Mouse (Mus musculus) forelimb bud, embryonic 11.5 days (tissue): ENCODE measurements around the gene Fgf9.

Source experiments
- DNase-seq: peaks from one replicate; pipeline ENCODE4 v3.0.0-alpha.2; 2012; ENCODE audit warnings: low read depth, low spot score

The Fgf9 gene

DNA sequence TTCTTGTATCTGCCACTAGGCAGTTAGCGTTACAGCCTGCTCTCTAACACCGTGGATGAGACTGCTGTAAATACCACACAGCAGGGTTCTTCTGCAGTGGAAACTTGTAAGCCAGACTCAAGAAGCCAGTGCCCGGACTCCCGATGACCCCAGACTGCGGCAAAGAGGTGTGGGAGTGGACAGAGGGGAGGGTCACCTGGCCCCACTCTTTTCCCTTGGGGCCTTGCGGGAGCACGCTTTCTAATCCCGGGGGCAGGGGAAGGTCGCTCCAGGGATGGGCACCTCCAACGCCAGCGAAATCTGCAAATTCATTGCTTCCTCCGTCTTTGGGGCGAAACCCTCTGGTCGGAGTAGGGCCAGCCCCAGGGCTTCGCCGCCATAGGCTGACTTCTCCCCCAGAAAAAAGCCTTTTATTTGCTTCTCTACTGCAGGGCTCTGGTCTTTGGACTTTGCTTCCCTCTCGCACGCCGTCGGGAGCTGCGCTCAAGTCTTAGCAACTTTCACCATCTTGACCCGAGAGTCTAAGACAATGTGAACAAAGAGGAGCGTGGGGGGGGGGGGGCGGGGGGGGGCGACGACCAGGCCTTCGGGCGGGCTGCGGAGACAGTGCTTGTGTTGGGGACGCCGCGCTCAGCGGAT is at the start of gene Fgf9:
Fgf9 (plus strand) TSS at position 67 of the 639 bp plus-strand sequence.
- DNase-seq: peak; percentile 38

- DNase-seq: peak; percentile 51
These were observed 35.8 kb upstream of the Fgf9 start for GRCm38 (mm10) chr14:58034567-58034966.

- DNase-seq: no peak
These were observed 34.2 kb upstream of the Fgf9 start for GRCm38 (mm10) chr14:58036174-58036573.

DNA sequence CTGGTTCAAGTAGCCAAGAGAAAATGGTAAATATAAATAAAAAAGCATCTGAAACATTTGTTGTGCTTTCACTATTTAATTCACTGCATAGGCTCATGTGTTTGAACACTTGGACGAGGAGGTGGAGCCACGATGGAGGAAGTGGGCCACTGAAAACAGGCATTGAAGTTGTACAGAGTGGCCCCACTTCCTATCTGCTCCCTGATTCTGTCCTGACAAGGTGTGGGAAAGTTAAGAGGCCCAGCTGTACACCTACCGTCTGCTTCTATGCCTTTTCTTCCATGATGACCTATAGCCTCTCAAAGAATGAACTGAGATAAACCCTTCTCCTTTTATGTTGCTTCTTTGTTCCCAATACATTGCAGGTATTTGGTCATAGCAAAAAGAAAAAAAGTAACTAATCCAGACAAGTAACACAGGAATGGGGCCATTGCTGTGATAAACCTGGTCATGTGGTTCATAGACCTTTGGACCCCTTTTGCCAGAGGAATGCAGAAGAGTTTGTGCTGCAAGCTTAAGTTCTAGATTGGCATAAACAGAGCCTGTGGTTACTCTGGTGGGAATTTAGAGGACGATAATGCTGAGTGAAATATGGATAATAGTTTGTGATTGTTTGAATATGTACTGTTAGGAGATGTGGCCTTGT is 23.6 kb upstream of the Fgf9 start:
- no peak for DNase-seq

DNA sequence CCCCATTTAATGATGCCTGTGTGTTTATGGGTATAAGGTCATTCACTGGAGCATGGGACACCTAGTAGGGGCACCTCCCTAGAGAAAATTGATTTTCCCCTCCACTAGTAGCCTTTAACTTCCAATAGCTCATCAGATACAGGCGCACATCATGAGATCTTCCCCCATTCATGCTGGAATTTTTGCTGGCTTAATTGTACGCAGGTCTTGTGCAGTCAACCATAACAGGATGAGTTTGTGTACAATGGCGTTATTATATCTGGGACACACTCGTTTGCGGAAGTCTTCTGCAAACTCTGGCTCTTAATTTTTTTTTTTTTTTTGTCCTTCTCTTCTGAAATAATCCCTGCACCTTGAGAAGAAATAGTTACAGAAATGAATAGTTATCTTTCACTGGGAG is 19.7 kb upstream of the Fgf9 start:
- no peak for DNase-seq

DNA sequence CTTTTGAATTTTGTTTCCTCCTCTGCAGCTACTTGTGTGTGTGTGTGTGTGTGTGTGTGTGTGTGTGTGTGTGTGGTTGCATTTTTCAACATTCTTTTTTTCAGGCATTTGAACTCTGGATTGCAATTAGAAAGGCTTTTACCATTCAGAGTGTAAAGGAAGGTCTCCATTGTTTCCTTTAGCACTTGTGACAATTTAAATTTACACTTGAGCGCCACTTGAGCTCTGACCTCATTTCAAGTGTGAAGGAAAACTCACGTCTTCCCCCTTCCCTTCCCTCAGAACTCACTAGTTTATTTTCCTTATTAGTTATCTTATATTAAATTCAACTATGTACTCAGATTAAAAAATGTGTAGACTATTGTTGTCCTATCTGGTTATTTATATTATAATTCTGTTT is 2.8 kb upstream of the Fgf9 start:
- DNase-seq: no peak

- no peak for DNase-seq
These were observed 1.7 kb upstream of the Fgf9 start for GRCm38 (mm10) chr14:58068641-58069040.

DNA sequence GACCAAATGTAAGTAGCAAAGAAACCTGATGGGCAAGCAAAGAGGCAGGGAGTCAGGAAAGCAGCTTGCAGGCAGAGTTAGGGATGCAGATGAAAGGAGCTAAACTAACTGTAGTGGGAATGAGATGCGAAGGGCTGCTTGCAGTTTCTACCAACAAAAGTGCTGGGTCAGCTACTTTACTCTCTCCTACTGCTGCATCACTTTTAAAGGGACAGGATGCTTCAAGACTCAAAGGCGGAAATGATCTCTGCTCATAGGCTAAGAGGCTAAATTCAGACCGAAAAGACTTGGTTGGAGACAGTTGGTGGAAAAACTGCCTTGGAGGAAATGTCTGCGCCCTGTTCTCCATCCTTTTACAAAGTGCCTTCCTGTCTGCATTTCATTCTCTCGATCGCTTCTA is 420 bp upstream of the Fgf9 start:
- no peak for DNase-seq

DNA sequence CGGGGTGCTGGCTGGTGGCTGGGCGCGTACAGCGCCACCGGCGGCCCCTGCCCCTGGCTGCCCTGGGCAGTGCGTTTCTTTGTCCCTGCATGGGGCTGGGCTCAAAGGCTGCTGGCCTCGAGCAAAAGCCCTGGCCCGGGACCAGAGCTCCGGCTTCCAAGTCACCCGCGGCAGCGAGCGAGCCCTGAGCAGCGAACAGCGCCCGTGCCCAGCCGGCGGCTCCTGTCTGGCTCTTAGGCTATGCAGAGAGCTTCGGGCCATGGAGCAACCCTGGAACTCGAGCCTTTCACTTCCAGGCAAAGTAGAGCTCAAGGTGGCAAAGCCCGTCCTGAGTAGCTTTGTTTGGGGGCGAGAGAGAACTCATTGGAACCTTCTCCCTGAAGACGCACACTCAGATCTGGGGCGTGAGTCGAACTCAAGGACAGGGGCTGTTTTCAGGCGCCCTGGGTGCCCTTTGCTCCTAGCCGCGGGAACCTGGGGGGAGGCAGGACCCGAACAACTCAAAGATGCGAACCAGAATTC is 834 bp downstream of the Fgf9 start:
- DNase-seq: peak; percentile 45

GRCm38 (mm10) chr14:58071830-58072770 is 1.8 kb downstream of the Fgf9 start:
- peak; percentile 66 for DNase-seq

GRCm38 (mm10) chr14:58072771-58073501 is 2.6 kb downstream of the Fgf9 start:
- DNase-seq: peak; percentile 10

DNA sequence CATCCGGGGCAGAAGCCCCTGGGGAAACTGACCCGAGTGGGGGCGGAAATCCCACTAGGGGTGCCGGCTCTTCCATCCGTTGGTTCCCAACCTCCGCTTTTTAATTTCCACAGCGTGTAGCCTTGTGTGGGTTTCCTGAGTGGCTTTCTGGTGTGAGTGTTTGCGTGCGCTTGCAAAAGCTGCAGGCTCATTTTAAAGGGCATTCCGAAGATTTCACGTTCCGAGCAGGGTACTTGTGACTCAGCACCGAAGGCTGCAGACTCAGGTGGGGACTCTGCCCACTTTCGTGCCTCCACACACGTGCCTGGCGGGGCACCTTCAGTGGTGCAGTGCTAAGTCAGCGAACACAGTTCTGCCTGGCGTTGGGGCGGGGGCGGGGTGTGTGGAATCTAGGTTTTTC is 3.6 kb downstream of the Fgf9 start:
- DNase-seq: no peak

GRCm38 (mm10) chr14:58074621-58075432 is 4.5 kb downstream of the Fgf9 start:
- peak; percentile 13 for DNase-seq

DNA sequence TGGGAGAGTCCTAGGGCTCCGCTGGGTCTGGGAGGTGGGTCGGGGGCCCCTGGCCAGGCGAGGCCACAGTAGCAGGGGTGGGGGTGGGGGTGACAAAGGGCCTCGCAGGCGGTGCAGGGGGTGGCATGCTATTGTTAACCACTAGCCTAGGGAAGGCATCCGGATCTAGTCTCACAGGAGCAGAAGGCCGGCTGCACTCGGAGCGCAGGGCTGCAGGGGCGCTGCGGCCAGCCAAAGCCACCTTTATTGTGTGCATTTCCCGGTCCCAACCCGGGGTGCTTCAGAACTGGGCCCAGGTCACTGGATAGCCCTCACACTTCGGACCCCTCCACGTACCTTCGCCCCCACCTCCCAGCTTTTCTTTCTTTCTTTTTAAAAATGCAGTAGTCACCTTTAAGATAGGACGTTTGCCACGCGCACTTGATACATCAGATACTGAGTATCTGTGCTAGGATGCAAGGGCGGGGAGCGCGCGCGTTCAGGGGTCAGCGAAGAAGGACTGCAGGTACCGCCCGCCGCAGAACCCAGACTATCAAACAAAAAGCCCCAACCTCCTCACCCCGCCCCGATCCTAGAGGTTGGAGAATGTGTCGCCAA is 5.2 kb downstream of the Fgf9 start:
- DNase-seq: no peak

DNA sequence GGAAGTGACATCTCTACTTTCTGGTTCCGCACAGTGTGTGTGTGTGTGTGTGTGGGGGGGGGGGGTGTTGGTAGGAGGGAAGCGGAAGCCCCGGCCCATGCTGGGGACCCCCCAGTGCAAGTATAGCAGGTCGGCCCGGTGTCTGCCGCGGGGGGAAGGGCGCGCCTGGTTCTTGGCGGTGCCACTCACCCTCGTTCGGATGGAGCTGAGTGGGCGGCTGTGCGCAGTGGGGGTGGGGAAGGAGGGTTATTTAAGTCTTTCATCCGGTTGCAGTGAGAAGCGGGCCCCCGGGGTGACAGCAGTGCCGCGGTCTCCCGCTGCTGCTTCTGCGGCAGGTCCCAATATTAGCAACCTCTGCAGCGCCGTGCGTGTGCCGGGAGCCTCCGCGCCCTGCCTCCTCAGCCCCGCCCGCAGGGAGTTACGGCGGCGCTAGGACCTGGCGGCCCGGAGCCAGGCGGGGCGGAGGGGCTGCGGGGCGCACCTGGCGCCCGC is 5.7 kb downstream of the Fgf9 start:
- DNase-seq: peak; percentile 45

- DNase-seq: no peak
These were observed 6.4 kb downstream of the Fgf9 start for GRCm38 (mm10) chr14:58076726-58077255.

DNA sequence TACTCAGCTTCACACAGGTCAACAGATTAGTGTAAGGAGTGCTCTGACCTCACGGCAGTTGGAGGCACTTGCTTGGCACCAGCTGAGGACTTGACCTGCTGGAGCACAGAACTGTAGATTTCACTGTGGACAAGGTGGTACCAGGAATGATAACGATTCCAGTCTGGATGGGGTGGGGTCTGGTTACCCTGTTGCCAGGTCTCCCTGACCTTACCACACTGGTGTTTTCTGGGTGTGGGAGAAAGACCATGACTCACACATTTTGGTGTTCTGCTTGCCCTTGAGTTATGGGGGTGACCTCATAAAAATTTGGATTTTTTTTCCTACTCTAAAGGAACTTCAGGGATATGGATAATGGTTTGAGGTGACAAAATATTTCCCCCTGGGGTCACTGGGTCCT is 9.1 kb downstream of the Fgf9 start:
- DNase-seq: no peak

DNA sequence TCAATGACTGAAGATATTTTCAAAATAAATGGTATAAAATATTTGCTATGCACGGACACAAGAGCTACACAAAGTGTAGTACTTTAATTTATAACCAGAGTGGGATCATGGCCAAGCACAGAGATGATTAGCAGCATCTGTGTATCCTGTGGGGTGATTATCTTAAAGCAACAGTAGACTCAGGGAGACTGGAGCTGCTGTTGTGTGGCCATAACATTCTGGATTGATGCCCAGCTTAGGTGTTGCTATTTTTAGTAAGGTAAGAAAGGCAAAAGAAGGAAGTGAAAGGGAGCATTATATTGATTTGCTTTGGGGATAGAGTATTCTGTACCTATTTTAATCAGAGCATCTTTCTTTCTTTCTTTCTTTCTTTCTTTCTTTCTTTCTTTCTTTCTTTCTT is 11.6 kb downstream of the Fgf9 start:
- DNase-seq: no peak

DNA sequence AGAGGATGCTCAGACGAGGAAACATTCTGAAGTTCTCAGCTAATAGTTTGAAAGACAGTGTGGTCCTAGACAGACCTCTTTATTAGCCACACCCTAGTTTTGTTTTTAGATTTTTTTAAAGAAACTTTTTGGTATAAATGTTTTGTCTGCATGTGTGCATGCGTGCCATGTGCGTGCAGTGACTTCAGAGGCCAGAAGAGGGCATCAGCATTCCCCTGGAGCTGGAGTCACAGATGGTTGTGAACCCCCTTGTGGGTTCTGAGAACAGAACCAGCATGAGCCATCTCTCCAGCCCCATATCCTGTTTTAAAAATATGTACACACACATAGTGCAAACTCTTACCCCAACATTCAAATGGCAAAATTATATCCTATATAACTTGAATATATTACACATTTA is 13.9 kb downstream of the Fgf9 start:
- no peak for DNase-seq

DNA sequence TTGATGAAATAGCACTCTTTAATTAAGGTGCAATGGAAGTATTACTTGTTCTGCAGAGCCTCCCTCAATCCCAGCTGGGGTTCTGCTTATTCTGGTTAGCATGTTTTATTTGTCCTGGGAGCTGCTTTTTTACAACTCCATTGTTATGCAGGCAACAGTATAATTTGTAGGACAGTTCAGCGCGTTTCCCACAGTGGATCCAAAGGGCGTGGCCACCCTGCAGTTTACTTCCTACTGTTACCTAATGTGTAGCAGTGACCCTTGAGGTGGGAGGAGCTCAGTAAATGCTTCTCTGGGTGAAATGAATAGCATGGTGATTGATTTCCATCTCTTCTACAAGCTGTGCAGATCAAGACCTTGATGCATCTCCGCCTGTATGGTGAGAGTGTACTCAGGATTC is 17.0 kb downstream of the Fgf9 start:
- no peak for DNase-seq
